Mouse (Mus musculus) brown adipose tissue, adult 24 weeks (tissue): ENCODE results near the gene Syt9. TPM values are rescaled to one million over a fixed set of nuclear protein-coding genes. Genes with fewer than 3 reads are reported as not detected.
"Not testable (repeated sequence)": the region's sequence is repeated elsewhere in the genome, so short reads cannot be mapped to it uniquely, and the experiment has no call there.

ENCODE experiments used
- H3K27ac ChIP-seq: fragments of 200-500 bp; replicated peaks from 2 replicates; pipeline ENCODE4 v1.5.1; 2012; ENCODE audit warnings: low read depth, mild to moderate bottlenecking, low read length
- H3K4me1 ChIP-seq: fragments of 200-500 bp; 2 replicates; pipeline ENCODE4 v1.6.1; 2012; ENCODE audit warnings: low read length, mixed read lengths; ENCODE audit not compliant: control insufficient read depth, insufficient read depth, insufficient read length
- H3K4me3 ChIP-seq: fragments of 200-500 bp; 2 replicates; pipeline ENCODE4 v1.5.1; 2012; ENCODE audit warnings: low read depth, mild to moderate bottlenecking, low read length, moderate library complexity; ENCODE audit not compliant: insufficient read depth
- polyA plus RNA-seq: library from polyadenylated mRNA; stranded (reverse); fragments of >200 nt; gene quantifications from 2 replicates; pipeline ENCODE4 v1.2.4, GENCODE M21; 2012; ENCODE audit not compliant: missing spikeins, insufficient read depth, insufficient read length

The Syt9 gene
- polyA plus RNA-seq, 1 experiment: not detected

DNA sequence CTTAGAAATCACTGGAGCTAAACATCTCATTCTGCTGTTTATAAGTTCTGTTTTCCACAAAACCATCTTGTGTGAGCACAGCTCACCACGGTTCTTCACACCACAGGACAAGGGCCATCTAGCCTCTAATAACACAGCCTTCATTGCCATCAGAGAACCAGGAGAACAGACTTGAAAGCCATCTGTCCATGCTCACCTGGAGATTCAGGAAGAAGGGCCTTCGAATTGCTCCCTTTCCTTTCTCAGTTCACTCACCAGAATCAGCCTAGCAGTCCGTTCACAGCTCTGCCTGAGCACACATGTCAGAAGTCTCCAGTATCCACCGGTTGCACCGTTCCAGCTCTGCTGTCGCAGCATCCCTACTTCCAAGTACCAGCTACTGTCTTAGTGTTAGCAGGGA, 44.4 kb downstream of the Syt9 start:
- no peaks in the 10 kb centered on the region for H3K4me1 ChIP-seq
- H3K27ac ChIP-seq: no peak overlapping the region
- H3K4me3 ChIP-seq: no peak overlapping the region

DNA sequence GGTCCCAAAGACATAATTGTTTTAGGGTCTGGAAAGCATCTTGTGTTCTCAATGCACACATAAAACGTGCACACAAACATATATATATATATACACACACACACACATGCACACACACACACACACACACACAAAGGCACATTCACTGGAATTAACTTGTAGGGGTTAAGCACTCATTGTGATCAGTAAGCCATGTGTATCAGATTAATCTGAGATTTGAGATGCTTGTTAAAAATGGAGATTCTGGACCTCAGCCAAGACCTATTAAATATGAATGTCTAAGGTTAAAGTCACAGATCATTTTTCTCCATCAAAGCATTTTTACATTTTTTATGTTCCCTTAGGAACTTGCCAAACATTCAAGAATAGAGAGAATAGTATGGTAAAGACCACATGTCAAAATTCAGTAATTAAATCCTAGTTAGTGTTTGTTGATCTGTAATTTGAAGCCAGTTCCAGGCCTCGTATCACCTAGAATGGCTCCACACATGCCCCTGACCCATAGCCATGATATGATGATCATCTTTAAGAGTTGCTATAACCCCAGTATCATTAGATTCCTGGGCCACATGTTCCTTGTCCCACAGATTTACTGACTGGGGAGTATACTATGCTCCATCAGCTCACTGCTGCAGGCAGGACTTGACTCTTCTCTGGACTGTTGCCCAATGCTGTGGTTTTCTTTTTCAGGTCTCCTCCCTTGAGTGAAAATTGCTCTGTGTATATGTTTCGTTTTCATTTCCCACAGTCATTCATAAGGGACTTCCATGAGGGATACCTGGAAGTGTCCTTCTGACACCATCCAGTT, 46.7 kb downstream of the Syt9 start:
- no peak overlapping the region for H3K4me3 ChIP-seq
- no peaks in the 10 kb centered on the region for H3K4me1 ChIP-seq
- H3K27ac ChIP-seq: no peak overlapping the region

GRCm38 (mm10) chr7:107437381-107437780, 66.9 kb downstream of the Syt9 start:
- Histone ChIP-seq H3K4me1 (no peaks in the 10 kb centered on the region), H3K27ac (no peak overlapping the region), H3K4me3 (no peak overlapping the region)

GRCm38 (mm10) chr7:107444579-107444978, 74.1 kb downstream of the Syt9 start:
- no peak overlapping the region for H3K27ac ChIP-seq
- no peaks in the 10 kb centered on the region for H3K4me1 ChIP-seq
- no peak overlapping the region for H3K4me3 ChIP-seq

- H3K4me1 ChIP-seq: no peaks in the 10 kb centered on the region
- H3K27ac ChIP-seq: no peak overlapping the region
- H3K4me3 ChIP-seq: no peak overlapping the region
Observed at GRCm38 (mm10) chr7:107454660-107455059, 84.1 kb downstream of the Syt9 start.

DNA sequence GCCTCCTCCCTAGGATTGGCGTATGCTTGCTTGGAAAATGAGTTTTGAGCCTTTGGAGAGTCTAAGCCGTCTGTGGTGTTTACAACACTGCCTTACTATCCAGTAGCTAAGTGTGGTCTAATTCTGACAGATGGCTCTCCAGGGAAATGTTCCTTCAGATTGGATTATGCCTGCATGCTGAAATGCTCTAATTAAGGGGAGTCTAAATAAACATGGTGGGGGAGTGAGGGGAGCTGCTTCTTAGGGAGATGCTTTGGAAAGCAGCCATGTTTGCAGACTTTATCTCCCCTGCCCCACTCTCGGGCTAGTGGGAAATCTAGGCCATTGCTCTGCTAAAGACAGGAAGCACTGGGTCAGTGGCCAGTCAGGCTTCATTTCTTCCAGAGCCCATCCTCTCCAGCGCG, 84.6 kb downstream of the Syt9 start:
- H3K27ac ChIP-seq: no peak overlapping the region

DNA sequence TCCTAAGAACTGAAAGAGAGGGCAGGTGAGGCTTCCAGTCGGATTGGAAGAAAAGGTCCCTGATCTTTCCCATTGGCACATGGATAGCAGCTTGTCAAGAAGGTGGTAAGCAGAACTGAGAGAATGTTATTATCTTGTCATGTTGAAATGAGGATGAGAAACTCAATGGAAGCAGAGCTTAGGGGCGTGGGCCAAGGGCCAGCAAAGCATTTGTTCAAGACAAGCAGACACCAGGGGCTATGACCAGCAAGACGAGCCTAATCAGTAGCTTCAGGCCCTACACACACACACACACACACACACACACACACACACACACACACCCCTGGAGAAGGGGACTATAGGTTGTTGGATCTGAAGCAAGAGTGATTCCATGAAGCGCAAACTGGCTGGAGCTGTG, 90.6 kb downstream of the Syt9 start:
- Histone ChIP-seq H3K4me1 (no peaks in the 10 kb centered on the region), H3K27ac (no peak overlapping the region), H3K4me3 (no peak overlapping the region)

More for the DNA sequence above, 84.6 kb downstream of the Syt9 start:
- H3K4me1 ChIP-seq: no peaks in the 10 kb centered on the region
- no peak overlapping the region for H3K4me3 ChIP-seq

GRCm38 (mm10) chr7:107461699-107462440, 91.3 kb downstream of the Syt9 start:
- no peak overlapping the region for H3K4me3 ChIP-seq
- no peak overlapping the region for H3K27ac ChIP-seq
- no peaks in the 10 kb centered on the region for H3K4me1 ChIP-seq

DNA sequence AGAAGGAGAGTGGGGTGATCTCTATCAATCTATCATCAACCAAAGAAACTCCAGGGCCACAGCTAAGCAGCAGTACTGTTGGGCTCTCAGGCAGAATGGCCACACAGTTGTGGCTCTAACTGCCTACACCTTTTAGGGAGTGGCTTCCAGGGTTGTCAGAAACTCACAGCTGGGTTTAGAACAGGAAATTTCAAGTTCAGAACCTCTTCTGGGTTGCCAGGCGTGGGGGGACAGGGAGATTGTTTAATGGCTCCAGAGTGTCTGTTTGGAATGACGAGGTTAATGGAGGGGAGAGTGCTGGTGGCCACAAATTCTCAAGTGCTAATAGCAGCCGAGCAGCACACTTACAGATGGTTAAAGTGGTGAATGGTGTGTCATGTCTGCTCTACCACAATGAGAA, 92.4 kb downstream of the Syt9 start:
- Histone ChIP-seq H3K27ac (no peak overlapping the region), H3K4me3 (no peak overlapping the region), H3K4me1 (no peaks in the 10 kb centered on the region)

GRCm38 (mm10) chr7:107465081-107465480, 94.6 kb downstream of the Syt9 start:
- H3K4me1 ChIP-seq: no peaks in the 10 kb centered on the region
- no peak overlapping the region for H3K4me3 ChIP-seq
- H3K27ac ChIP-seq: no peak overlapping the region

- Histone ChIP-seq H3K4me1 (no peaks in the 10 kb centered on the region), H3K27ac (no peak overlapping the region), H3K4me3 (no peak overlapping the region)
Observed at GRCm38 (mm10) chr7:107478979-107479965, 108.7 kb downstream of the Syt9 start.

GRCm38 (mm10) chr7:107485709-107486108, 115.2 kb downstream of the Syt9 start:
- H3K4me3 ChIP-seq, H3K27ac ChIP-seq, H3K4me1 ChIP-seq: not testable (repeated sequence)

GRCm38 (mm10) chr7:107495428-107495827, 124.9 kb downstream of the Syt9 start:
- Histone ChIP-seq H3K4me3 (no peak overlapping the region), H3K4me1 (no peaks in the 10 kb centered on the region), H3K27ac (no peak overlapping the region)

GRCm38 (mm10) chr7:107496923-107497322, 126.4 kb downstream of the Syt9 start:
- Histone ChIP-seq H3K4me1 (no peaks in the 10 kb centered on the region), H3K27ac (no peak overlapping the region), H3K4me3 (no peak overlapping the region)

GRCm38 (mm10) chr7:107500641-107501040, 130.1 kb downstream of the Syt9 start:
- Histone ChIP-seq H3K27ac (no peak overlapping the region), H3K4me1 (no peaks in the 10 kb centered on the region)

More at GRCm38 (mm10) chr7:107500641-107501040, 130.1 kb downstream of the Syt9 start:
- H3K4me3 ChIP-seq: no peak overlapping the region
